Mouse (Mus musculus) thymus, adult 2 months (tissue): ENCODE data around the gene Slc4a4.

ENCODE experiments used
- CTCF ChIP-seq: fragments of 200-500 bp; IDR thresholded peaks from 2 replicates; pipeline ENCODE4 v1.5.1; 2012; ENCODE audit warnings: mild to moderate bottlenecking, control low read depth, low read length, moderate library complexity, borderline replicate concordance; ENCODE audit not compliant: control insufficient read depth, poor library complexity, insufficient read depth; ENCODE audit errors: extremely low read depth
- POLR2A ChIP-seq: fragments of 200-500 bp; IDR thresholded peaks from 2 replicates; pipeline ENCODE4 v1.6.1; 2012; ENCODE audit warnings: mild to moderate bottlenecking, low read length, control low read depth, moderate library complexity; ENCODE audit not compliant: control insufficient read depth, poor library complexity, insufficient read depth; ENCODE audit errors: extremely low read depth

DNA sequence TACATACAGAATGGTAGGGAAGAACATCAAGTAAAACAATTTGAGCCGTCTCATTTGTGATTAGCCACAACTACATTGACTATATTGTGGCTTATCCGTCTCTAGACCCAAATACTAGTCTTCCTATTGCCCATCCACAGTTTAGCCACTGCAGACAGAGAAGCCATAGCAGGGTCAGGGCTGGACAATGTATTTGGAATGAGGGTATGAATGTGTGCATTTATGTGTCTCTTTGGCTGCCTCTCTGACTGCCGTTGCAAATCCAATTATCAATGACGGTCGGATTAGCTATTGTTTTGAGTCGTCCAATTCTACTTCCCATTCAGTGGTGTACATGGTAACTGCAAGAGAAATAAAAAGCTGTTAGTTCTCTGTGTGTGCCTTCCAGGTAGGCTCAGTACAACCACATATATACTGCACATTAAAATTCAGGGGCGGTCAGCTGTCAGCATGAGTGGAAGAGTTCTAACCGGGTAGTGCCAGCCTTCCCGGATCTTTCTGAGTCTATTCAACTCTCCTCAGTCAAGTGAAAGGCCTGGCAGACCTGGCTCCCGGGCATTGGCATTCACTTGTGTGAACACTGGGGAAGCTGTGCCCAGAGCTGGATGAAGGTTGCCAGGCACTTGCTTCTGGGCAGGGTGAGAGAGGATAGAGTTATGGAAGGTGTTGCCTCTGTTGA lies 59.2 kb downstream of the Slc4a4 start:
- TF ChIP-seq CTCF: no peak
- no peak for TF ChIP-seq POLR2A
